Mouse (Mus musculus) C2C12 (cell line): Measurements from ENCODE around the gene Cdh4.

Source experiments
- CEBPB ChIP-seq: IDR thresholded peaks from one replicate; pipeline ENCODE4 v1.6.1; 2011; ENCODE audit warnings: low read depth, mild to moderate bottlenecking, control low read depth, moderate library complexity
- CTCF ChIP-seq: IDR thresholded peaks from one replicate; pipeline ENCODE4 v1.5.1; 2011; ENCODE audit not compliant: control insufficient read depth, insufficient read depth, insufficient read length
- MYOD1 ChIP-seq: IDR thresholded peaks from one replicate; pipeline ENCODE4 v1.6.1; 2011; ENCODE audit warnings: low read depth; ENCODE audit not compliant: control insufficient read depth, insufficient read length
- MYOG ChIP-seq: IDR thresholded peaks from one replicate; pipeline ENCODE4 v1.6.1; 2011; ENCODE audit not compliant: control insufficient read depth, insufficient read length; ENCODE audit errors: extremely low read depth
- USF1 ChIP-seq: IDR thresholded peaks from one replicate; pipeline ENCODE4 v1.6.1; 2011; ENCODE audit warnings: low read depth, mild to moderate bottlenecking, control low read depth, moderate library complexity

GRCm38 (mm10) chr2:179605255-179605654 is 163.0 kb downstream of the Cdh4 start:
- TF ChIP-seq CTCF (no peak), CEBPB (no peak), MYOG (no peak), MYOD1 (no peak), USF1 (no peak)
